Mouse (Mus musculus) forebrain, embryonic 13.5 days (tissue): ENCODE data around the gene Ccdc134. TPM values are rescaled to one million over a fixed set of nuclear protein-coding genes. Genes with fewer than 3 reads are reported as not detected.

Experiments used
- ATAC-seq: fragments of 200-750 bp; cut with Nextera tagmentation; 2 replicates; pipeline ENCODE4 v1.8.0; 2017
- H3K27ac ChIP-seq: fragments of 300-500 bp; sonication (generic); 2 replicates; pipeline ENCODE4 v1.5.1; 2015; ENCODE audit warnings: inconsistent platforms, mild to moderate bottlenecking, moderate library complexity
- H3K27me3 ChIP-seq: fragments of 300-500 bp; sonication (generic); 2 replicates; pipeline ENCODE4 v1.6.1; 2015; ENCODE audit warnings: mild to moderate bottlenecking, inconsistent platforms
- H3K36me3 ChIP-seq: fragments of 300-500 bp; sonication (generic); 2 replicates; pipeline ENCODE4 v1.6.1; 2015; ENCODE audit warnings: mild to moderate bottlenecking, inconsistent platforms; ENCODE audit not compliant: poor library complexity, severe bottlenecking
- H3K4me1 ChIP-seq: fragments of 300-500 bp; sonication (generic); 2 replicates; pipeline ENCODE4 v1.6.1; 2015; ENCODE audit warnings: inconsistent platforms
- H3K4me2 ChIP-seq: fragments of 300-500 bp; sonication (generic); 2 replicates; pipeline ENCODE4 v1.6.1; 2015; ENCODE audit warnings: inconsistent platforms, mild to moderate bottlenecking, moderate library complexity
- H3K4me3 ChIP-seq: fragments of 300-500 bp; sonication (generic); 2 replicates; pipeline ENCODE4 v1.5.1; 2015; ENCODE audit warnings: mild to moderate bottlenecking, inconsistent platforms
- H3K9ac ChIP-seq: fragments of 300-500 bp; sonication (generic); 2 replicates; pipeline ENCODE4 v1.6.1; 2015; ENCODE audit warnings: mild to moderate bottlenecking, inconsistent platforms
- H3K9me3 ChIP-seq: fragments of 300-500 bp; sonication (generic); replicated peaks from 2 replicates; pipeline ENCODE4 v1.6.1; 2016; ENCODE audit warnings: inconsistent platforms
- WGBS: fragments of 180-500 bp; shearing (Covaris S2); methylation state at CpG from one replicate; pipeline ENCODE4 v1.1.7; 2015; 5-methylcytosine and 5-hydroxymethylcytosine counted together
- polyA plus RNA-seq: library from polyadenylated mRNA; unstranded; fragments of >200 nt; fragmentation: Nextera tagmentation; extraction: Ambion mirVana; gene quantifications from 2 replicates; pipeline ENCODE4 v1.2.1, GENCODE M21; 2015

The Ccdc134 gene
- polyA plus RNA-seq, 1 experiment from 2014 or later: 15.2 TPM

- ATAC-seq: no peak
- peaks cover 100% of the 10 kb centered on the region for H3K36me3 ChIP-seq
- 93% methylated on average over 4 of the region's 4 CpGs for WGBS
- H3K4me1 ChIP-seq: no peaks in the 10 kb centered on the region
- no peaks in the 10 kb centered on the region for H3K27me3 ChIP-seq
- no peak overlapping the region for H3K9ac ChIP-seq
- H3K4me3 ChIP-seq: no peak overlapping the region
- no peak overlapping the region for H3K27ac ChIP-seq
- peaks cover 10% of the 10 kb centered on the region; the same call in 1 of the 2 replicates for H3K9me3 ChIP-seq
- no peak overlapping the region for H3K4me2 ChIP-seq
These were observed 54.6 kb downstream of the Ccdc134 start for GRCm38 (mm10) chr15:82182311-82182710.

GRCm38 (mm10) chr15:82183596-82183995, 55.9 kb downstream of the Ccdc134 start:
- H3K27ac ChIP-seq: no peak overlapping the region
- WGBS: 91% methylated on average over 10 of the region's 10 CpGs

DNA sequence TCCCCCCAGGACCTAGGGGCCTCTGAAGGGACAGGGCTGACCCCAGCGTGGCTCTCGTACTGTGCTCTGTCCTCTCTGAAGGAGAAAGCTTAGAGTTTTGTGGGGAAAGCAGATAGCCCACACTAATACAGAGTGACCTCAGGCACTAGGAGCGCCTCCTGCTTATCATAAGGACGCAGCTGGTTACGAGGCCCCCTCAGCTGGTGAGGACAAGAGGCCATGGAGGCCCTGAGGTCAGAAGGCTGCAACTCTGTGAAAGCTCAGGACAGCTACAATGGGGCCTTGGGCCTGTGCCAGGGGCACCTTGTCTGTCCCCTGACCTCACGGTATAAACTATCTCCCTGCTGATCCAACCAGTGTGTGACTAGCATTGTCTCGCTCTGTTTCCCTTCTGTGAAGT, 56.5 kb downstream of the Ccdc134 start:
- peaks cover 10% of the 10 kb centered on the region; the same call in 1 of the 2 replicates for H3K9me3 ChIP-seq
- H3K4me3 ChIP-seq: no peak overlapping the region
- H3K4me1 ChIP-seq: no peaks in the 10 kb centered on the region
- no peak overlapping the region for H3K4me2 ChIP-seq
- no peak overlapping the region for H3K9ac ChIP-seq
- no peaks in the 10 kb centered on the region for H3K27me3 ChIP-seq
- H3K36me3 ChIP-seq: peaks cover 99% of the 10 kb centered on the region
- ATAC-seq: no peak
- no peak overlapping the region for H3K27ac ChIP-seq
- WGBS: 95% methylated on average over 7 of the region's 7 CpGs

More at GRCm38 (mm10) chr15:82183596-82183995, 55.9 kb downstream of the Ccdc134 start:
- H3K36me3 ChIP-seq: peaks cover 100% of the 10 kb centered on the region
- H3K4me3 ChIP-seq: no peak overlapping the region
- H3K9me3 ChIP-seq: peaks cover 10% of the 10 kb centered on the region; the same call in 1 of the 2 replicates
- no peaks in the 10 kb centered on the region for H3K4me1 ChIP-seq
- H3K9ac ChIP-seq: no peak overlapping the region
- no peak overlapping the region for H3K4me2 ChIP-seq
- ATAC-seq: no peak
- no peaks in the 10 kb centered on the region for H3K27me3 ChIP-seq

DNA sequence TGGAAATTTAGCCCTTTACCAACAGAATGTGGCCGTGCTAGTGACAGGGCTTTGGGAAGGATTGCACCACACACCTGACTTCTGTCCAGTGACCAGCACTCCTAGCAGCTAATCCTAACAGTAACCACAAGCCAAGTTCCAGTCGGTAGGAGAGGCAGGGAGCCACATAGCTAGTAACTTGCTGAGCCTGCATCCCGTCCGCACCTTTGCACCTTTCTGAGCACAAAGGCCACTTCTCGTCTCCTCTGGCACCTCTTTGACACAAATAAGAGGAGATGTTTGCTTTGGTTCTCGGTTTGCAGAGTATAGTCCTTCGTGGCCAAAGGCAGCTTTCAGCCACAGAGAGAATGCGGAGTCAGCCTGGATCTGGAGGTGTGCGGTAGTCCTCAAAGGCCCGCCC, 56.9 kb downstream of the Ccdc134 start:
- no peak overlapping the region for H3K9ac ChIP-seq
- peaks cover 10% of the 10 kb centered on the region; the same call in 1 of the 2 replicates for H3K9me3 ChIP-seq
- H3K27me3 ChIP-seq: no peaks in the 10 kb centered on the region
- WGBS: 93% methylated on average over 10 of the region's 10 CpGs
- peak overlapping the region; percentile 40; the same call in 1 of the 2 replicates for H3K27ac ChIP-seq
- no peaks in the 10 kb centered on the region for H3K4me1 ChIP-seq
- no peak overlapping the region for H3K4me3 ChIP-seq
- H3K36me3 ChIP-seq: peaks cover 99% of the 10 kb centered on the region
- no peak for ATAC-seq
- H3K4me2 ChIP-seq: no peak overlapping the region

DNA sequence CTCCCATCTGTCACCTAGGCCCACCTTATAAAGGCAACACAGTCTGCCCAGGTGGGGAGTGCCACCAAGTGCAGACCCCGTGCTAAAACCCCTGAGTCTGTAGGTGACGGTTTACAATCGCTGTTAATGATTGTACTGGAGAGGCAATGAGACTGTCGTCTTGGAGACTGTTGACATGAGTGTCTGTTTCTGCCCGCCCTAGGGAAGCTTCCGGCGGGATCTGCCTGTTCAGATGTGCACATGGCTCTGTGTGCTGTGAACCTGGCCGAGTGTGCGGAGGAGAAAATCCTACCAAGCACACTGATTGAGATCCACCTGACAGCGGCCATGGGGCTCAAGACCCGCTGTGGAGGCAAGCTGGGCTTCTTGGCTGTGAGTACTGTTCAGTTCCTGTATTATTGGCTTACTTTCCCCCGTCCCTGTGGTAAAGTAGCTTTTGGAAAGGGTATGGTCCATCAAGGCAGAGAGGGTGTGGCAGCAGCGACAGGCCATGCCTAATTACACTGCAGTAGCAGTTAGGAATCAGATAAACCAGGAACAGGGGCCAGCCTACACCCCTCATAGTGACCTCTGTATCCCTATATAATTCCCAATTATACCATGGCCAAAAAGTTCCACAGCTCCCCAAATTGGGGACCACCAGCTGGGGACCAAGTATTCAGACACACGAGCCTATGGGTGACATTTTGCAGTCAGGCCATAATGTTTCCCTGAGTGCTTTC, 57.5 kb downstream of the Ccdc134 start:
- Histone ChIP-seq H3K27ac (no peak overlapping the region), H3K36me3 (peaks cover 99% of the 10 kb centered on the region), H3K4me2 (no peak overlapping the region), H3K4me3 (no peak overlapping the region), H3K27me3 (no peaks in the 10 kb centered on the region), H3K4me1 (no peaks in the 10 kb centered on the region), H3K9me3 (peaks cover 10% of the 10 kb centered on the region; the same call in 1 of the 2 replicates), H3K9ac (no peak overlapping the region)
- no peak for ATAC-seq
- WGBS: 95% methylated on average over 14 of the region's 14 CpGs

- peaks cover 98% of the 10 kb centered on the region for H3K36me3 ChIP-seq
These were observed 58.4 kb downstream of the Ccdc134 start for GRCm38 (mm10) chr15:82186131-82186530.

DNA sequence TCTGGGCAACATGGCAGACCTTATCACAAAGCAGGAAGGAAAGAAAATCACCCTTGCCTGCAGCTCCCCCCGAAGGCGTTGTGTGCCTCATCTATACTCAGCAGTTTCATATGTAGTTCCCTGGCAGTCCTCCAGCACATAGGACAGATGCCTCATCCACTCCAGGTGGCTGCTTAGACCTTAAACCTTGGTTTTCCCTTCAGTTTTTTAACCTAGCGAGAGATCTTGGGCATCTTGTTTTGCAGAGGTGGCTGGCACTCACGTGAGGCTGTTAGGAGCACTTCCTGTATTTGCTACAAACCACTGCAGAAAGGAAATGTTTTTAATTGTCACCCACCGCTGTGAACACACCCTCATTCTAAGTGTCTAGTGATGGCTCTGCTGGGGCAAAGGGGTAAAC, 59.2 kb downstream of the Ccdc134 start:
- no peak overlapping the region for H3K9ac ChIP-seq
- no peak overlapping the region for H3K4me2 ChIP-seq
- no peaks in the 10 kb centered on the region for H3K4me1 ChIP-seq
- 92% methylated on average over 5 of the region's 5 CpGs for WGBS
- no peaks in the 10 kb centered on the region for H3K27me3 ChIP-seq
- H3K27ac ChIP-seq: peak overlapping the region; percentile 28; the same call in 1 of the 2 replicates
- peaks cover 8% of the 10 kb centered on the region; the same call in 1 of the 2 replicates for H3K9me3 ChIP-seq
- peaks cover 98% of the 10 kb centered on the region for H3K36me3 ChIP-seq
- H3K4me3 ChIP-seq: no peak overlapping the region
- ATAC-seq: no peak

More at GRCm38 (mm10) chr15:82186131-82186530, 58.4 kb downstream of the Ccdc134 start:
- no peaks in the 10 kb centered on the region for H3K4me1 ChIP-seq
- H3K27me3 ChIP-seq: no peaks in the 10 kb centered on the region
- WGBS: 88% methylated on average over 14 of the region's 14 CpGs
- H3K9ac ChIP-seq: no peak overlapping the region
- H3K27ac ChIP-seq: 0 out of 2 replicates have a peak overlapping the region, but pooled peaks have one; percentile 8
- peaks cover 10% of the 10 kb centered on the region; the same call in 1 of the 2 replicates for H3K9me3 ChIP-seq
- no peak for ATAC-seq
- H3K4me2 ChIP-seq: no peak overlapping the region
- no peak overlapping the region for H3K4me3 ChIP-seq

GRCm38 (mm10) chr15:82187401-82187800, 59.7 kb downstream of the Ccdc134 start:
- no peak overlapping the region for H3K27ac ChIP-seq
- no peak for ATAC-seq
- WGBS: 87% methylated on average over 4 of the region's 4 CpGs
- H3K4me3 ChIP-seq: no peak overlapping the region
- H3K4me2 ChIP-seq: no peak overlapping the region
- peaks cover 3% of the 10 kb centered on the region; the same call in 1 of the 2 replicates for H3K9me3 ChIP-seq
- peaks cover 98% of the 10 kb centered on the region for H3K36me3 ChIP-seq
- no peaks in the 10 kb centered on the region for H3K4me1 ChIP-seq
- no peak overlapping the region for H3K9ac ChIP-seq
- H3K27me3 ChIP-seq: no peaks in the 10 kb centered on the region

GRCm38 (mm10) chr15:82187924-82188323, 60.2 kb downstream of the Ccdc134 start:
- 100% methylated on average over 1 of the region's 1 CpGs for WGBS
- Histone ChIP-seq H3K4me1 (no peaks in the 10 kb centered on the region), H3K9me3 (peaks cover 2% of the 10 kb centered on the region; the same call in 1 of the 2 replicates), H3K9ac (no peak overlapping the region), H3K27me3 (no peaks in the 10 kb centered on the region), H3K27ac (no peak overlapping the region), H3K4me3 (no peak overlapping the region), H3K4me2 (no peak overlapping the region), H3K36me3 (peaks cover 98% of the 10 kb centered on the region)
- ATAC-seq: no peak

GRCm38 (mm10) chr15:82188481-82189240, 60.9 kb downstream of the Ccdc134 start:
- peaks cover 98% of the 10 kb centered on the region for H3K36me3 ChIP-seq
- no peak overlapping the region for H3K9ac ChIP-seq
- no peaks in the 10 kb centered on the region for H3K27me3 ChIP-seq
- no peak overlapping the region for H3K4me2 ChIP-seq
- no peak overlapping the region for H3K27ac ChIP-seq
- H3K4me3 ChIP-seq: no peak overlapping the region
- WGBS: 94% methylated on average over 10 of the region's 10 CpGs
- peaks cover 2% of the 10 kb centered on the region; the same call in 1 of the 2 replicates for H3K9me3 ChIP-seq
- H3K4me1 ChIP-seq: no peaks in the 10 kb centered on the region
- ATAC-seq: no peak
